Mouse (Mus musculus): ENCODE measurements at regions not wholly inside any gene's neighbourhood (a gene's known extent, or its start where the extent isn't known, plus 50 kb on each side); places are given as distances from the start of the nearest gene placed in this dataset.
A peak's percentile ranks its signal among the peaks of the same experiment; 100 is the strongest.
"Not testable (repeated sequence)": the region's sequence is repeated elsewhere in the genome, so short reads cannot be mapped to it uniquely, and the experiment has no call there.

- DNase-seq (ENCODE audit: low spot score), result no peak
Measured at GRCm38 (mm10) chr11:22573166-22573565, 61.3 kb downstream of the Tmem17 start.

DNA sequence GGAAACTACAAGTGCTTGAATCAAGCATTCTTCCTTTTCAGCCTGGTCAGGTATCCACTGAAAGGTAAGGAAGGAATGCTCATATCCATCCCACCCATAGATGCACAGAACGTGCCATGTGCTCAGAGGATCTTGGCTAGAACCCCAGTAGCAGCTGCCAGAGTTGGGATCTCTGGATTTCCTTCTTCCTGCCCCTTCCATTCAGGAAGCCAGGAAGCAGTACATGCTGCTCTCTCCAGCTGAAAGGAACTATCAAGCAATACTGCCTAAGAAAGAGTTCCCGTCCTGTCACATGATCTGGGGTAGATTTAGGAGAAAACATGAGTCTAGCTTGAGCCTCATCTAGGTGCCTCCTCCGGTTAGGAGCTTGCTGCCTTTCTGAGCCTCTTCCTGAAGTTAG lies 61.9 kb downstream of the Tmem17 start:
- DNase-seq (ENCODE audit: low spot score), result no peak

DNA sequence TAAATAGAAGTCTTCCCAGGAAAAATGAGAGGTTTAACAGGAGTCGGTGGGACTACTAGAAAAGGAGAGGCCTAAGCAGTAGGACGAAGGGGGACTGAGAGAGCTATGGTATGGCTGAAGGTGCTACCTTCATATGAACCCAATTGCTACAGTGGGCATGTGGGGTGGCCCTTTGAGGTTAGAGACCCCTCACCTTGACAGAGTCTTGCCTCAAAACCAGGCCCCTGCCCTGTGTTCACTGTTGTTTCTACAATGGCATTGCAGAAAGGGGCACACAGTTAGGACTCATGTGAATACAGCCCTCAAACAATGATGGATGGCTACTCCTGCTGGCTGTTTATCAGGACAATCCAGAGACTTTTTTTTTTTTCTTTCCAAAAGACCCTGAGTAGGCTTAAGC lies 62.6 kb downstream of the Tmem17 start:
- no peak for DNase-seq (ENCODE audit: low spot score)

GRCm38 (mm10) chr11:22584100-22584487 lies 72.2 kb downstream of the Tmem17 start:
- DNase-seq (ENCODE audit: low spot score), result peak; percentile 29

- peak; percentile 71 for DNase-seq (ENCODE audit: low spot score)
Measured at GRCm38 (mm10) chr11:22584488-22585158, 72.7 kb downstream of the Tmem17 start.

DNA sequence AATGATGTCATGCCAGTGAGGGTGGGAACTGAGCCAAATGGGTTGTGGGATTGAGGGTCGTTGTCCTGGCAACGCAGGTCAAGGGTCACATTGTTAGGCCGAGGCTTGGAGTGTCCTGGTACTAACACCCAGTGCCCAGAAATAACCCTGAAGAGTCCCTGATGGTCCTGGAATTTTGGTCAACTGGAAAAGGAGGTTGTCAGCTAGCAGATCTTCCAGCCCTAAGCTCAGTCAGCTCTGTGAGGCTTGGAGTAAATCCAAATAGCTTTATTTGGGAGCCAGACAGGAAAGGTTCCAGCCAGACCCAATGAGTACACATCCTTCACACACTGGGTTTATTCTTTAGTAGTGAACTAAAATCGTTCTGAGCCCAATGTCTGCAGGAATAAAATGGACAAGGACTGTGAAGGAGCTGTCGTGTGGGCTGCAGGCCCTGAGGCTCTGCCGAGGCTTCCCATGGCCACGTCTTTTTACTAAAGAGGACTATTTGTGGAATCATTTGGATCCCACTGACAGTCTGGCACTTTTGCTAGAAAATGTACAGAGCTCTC lies 75.9 kb downstream of the Tmem17 start:
- DNase-seq (ENCODE audit: low spot score), result peak; percentile 80

DNA sequence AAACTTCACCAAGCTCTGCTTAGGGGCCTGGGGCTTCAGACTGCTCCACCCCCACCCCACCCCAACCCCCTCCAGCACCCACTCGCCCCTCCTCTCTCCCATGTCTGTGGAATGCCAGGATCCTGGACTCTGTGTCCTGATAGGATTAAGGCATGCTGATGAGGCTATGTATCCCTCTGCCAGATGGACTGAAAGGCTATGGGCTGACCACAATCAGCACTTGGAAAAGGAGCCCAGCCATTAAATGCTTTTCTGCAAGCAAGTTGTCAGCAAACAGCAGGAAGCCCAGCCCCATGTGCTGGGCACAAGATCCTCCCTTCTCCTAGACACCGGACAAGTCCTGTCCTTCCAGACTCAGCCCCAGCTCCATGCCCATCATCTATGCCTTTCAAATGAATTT lies 76.7 kb downstream of the Tmem17 start:
- peak; percentile 35 for DNase-seq (ENCODE audit: low spot score)

DNA sequence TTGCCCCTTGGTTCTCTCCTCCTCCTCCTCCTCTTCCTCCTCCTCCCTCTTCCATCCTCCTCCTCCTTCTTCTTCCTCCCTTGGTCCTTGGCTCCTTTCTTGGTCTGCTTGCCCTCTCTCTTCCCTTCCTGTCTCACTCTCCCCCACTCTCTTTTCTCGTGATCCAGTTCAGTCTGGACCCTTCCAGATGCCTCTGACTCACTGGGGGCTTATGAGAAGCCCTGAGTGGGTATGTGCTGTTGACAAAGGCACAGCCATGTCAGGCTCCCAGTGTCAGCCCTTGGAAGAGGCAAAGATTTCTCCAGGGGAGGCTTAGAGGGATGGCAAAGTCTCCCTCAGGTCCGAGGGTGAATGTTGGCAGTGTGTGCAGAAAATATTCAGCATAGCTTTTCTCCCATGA lies 78.0 kb downstream of the Tmem17 start:
- no peak for DNase-seq (ENCODE audit: low spot score)

GRCm38 (mm10) chr11:22591050-22591449 lies 79.2 kb downstream of the Tmem17 start:
- DNase-seq (ENCODE audit: low spot score), result not testable (repeated sequence)

DNA sequence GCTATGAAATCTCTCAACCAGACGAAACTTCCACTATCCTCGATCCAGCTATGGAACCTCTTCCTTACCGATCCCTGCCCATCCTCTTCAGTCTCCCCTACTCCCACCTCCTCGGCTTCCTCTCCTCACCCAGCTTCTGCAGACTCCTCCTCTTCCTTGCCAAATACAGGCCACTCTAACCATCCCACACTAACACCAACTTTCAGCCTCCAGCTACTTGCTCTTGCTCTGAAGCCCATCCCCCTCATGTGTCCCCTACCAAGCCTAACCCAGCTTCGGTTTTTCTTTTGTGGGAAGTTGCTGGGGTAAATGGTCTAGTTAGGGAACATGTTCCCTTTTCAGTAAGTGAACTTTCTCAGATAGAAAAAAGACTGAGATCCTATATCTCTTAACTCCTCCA lies 80.8 kb downstream of the Tmem17 start:
- DNase-seq (ENCODE audit: low spot score), result no peak

- DNase-seq (ENCODE audit: low spot score), result no peak
Measured at GRCm38 (mm10) chr11:22596076-22596804, 84.4 kb downstream of the Tmem17 start.

DNA sequence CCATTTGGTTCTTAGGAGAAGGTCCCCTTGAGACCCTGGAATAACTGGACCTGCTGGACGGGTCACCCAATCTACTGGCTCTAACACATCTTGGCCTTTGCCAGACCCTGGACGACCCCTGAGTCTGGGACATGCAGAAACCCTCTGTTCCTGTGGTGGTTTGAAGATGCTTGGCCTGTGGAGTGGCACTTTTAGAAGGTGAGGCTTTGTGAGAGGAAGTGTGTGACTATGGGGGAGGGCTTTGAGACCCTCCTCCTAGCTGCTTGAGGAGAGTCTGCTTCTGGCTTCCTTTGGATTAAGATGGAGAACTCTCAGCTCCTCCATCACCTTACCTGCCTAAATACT lies 84.9 kb downstream of the Tmem17 start:
- no peak for DNase-seq (ENCODE audit: low spot score)

DNA sequence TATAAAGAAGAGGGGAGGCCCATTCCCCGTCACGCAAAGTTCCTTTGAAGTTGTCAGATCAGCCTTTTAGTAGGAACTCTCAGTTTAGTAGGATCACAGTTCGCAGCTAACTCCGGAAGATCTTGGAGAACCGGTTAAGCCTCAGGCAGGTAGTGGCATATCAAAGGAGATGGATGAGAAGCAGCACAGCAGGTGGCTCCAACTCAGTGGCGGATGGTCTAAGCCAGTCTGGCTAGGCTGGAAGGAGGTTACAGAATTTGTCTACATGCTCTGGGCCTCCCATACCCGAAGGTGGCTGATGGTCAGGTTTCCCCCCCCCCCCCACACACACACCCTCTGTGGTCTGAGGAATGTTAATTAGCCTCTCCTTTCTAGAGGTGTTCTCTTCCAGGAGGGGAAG lies 88.5 kb downstream of the Tmem17 start:
- DNase-seq (ENCODE audit: low spot score), result no peak

DNA sequence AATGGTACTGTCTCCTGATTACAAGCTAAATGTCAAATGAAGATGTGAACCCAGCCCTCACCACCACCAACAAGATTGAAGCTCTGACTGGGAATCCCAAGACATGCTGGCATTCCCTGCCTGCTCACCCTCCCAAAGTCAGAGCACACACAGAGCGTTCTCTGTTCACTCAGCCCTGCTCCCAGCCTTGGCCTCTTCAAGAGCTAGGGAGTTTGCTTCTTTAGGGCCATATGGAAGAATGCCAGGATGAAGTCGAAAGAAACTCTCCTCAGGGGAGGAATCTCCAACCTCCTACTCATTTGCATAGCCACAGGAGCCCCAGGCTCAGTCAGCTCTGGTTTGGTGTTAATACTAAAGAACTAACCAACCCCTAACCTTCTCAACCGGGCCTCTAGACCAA lies 90.1 kb downstream of the Tmem17 start:
- no peak for DNase-seq (ENCODE audit: low spot score)

DNA sequence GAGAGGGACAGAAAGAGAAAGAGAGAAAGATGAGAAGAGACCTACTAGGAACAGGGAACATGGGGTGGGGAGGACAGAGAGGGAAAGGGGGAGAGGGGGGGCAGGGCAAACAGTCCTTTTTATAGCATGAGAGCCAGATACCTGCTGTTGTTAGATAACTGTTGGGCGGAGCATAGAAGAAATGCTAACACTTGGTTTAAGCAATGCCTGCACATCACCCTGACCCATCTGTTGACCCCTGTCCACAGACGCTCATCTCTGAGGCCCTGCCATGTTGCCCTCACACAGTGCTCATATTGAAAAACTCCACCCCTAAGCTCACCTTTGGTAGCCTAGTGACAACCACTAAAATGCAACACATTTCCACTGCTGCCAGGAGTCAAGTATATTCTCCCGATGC lies 90.7 kb downstream of the Tmem17 start:
- DNase-seq (ENCODE audit: low spot score), result no peak

DNA sequence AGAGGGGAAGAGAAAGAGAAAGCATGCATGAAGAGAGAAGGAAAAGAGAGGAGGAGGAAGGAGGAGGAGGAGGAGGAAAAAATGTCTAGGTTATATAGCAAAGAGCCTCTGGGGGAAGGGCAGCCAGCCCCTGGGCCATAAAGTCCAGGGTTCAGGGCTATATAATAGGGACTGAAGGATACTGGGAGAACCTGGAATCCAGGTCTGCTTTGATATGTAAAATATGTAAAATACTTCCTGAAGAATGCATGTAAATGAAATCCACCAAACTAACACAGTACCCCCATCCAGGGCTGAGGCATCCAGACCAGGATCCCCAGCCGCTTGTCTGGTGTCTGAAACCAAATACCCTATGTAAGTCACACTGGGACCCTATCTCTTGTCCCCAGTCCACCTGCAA lies 91.5 kb downstream of the Tmem17 start:
- no peak for DNase-seq (ENCODE audit: low spot score)

DNA sequence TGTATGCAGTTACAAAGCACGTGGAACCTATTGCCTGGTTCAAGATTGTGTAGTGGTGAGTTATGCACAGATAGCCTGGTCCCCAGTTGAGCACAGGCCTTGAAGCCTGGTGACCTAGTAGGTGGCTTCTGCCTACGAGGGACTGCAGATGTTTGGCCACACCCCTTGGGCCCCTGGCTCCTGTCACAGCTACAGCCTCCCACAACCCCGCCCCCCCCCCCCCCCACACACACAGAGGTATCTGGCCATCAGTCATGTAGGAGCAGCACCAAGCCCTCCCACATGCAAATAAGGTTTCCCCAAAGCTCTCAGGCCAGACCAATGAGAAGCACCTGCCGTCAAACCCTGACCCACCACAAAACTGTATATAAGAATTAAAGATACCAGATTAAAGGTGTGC lies 94.5 kb downstream of the Tmem17 start:
- DNase-seq (ENCODE audit: low spot score), result no peak

DNA sequence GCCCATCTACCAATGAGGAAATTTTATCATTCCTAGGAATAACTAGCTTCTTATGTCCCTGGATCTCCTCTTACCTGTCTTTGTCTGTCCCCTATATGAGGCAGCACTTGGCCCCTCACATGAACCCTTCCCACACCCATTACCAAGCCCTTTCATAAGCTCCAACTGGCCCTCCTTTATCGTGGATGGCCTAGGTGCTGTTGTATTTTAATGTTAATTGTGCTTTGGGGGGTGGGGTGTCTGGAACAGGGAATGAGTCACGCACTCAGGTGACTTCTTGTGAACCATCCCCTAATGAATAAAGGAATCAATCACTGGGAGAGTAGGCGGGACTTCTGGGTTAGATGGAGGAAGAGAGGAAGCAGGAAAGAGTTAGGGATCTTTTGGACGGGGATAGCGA lies 95.8 kb downstream of the Tmem17 start:
- no peak for DNase-seq (ENCODE audit: low spot score)

DNA sequence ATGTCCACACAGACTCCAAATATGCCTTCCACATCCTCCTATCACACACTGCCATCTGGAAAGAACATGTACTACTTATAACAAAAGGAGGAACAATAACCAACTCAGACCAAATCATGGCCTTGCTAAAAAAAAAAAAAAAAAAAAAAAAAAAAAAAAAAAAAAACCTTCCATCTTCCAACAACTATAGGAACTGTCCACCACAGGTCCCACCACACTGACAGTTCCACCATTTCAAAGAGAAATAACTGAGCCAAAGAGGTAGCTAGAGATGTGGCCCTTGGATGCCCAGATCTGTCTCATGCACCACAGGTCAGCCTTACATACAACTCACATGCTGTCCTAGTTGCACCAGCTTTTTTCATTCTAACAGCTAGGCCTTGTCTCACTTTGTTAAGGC lies 97.1 kb downstream of the Tmem17 start:
- DNase-seq (ENCODE audit: low spot score), result no peak

DNA sequence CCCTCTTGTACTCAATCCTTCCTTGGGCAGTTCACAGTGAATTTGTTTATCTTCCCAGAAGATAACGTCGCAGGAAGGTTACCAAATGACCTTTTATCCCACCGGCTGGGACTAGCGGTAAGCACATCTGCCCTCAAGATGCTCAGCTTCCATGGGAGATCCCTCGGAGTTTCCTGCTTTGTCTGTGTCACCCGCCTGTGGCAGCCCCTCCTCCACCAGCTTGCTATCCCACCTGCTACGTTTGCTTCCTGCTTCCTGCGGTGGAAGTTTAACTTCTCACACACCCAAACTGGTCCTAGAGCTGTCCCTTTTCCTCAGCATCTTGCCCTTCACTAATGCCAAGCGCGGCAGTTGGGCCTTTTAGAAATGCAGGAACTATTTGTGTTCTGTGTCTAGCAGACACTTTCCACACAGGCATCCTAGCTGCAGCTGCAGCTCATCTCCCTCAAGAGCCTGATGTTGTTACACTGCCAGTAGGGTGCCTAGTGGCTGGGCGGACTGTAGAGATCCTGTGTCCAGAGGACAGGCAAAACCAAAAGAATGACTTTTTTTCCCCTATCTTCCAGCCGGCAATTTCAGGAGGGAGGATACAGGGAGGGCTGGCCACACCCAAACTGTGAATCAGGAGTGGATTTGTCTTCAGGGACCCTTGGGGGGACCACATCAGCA lies 98.7 kb downstream of the Tmem17 start:
- peak; percentile 51 for DNase-seq (ENCODE audit: low spot score)

DNA sequence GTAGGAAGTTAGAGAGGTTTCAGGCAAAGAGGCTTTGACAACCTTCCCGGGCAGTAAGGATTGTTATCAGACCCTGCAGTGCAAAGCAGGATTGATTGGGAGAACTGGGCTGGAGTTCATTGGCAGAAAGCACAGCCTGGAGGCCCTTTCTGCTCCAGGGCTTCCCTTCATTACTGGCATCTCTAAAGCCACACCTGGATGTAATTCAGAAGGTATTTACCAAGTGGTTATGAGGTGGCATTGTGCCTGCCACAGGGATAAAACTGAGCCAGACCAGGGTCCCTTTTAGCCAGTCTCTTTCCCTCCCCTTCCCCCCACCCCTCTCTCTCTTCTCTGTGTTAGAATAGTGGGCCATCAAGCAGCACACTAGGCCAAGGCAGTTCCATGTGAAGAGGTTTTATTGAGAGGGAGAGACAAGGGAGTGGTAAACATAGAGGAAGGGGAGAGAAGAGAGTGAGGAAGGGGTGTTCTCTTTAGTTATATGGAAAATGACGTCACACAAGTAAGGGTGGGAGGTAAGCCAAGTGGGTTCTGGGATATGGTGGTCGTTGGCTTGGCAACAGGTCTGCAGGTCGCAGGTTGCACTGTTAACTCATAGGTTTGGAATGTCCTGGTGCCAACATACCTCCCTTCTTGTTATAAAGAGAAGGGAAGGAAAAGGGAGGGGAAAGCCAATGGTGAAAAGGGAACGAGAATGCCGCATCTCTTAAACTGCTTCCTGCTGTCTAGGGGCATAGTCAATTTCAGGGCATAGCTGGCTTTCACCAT lies 99.4 kb downstream of the Tmem17 start:
- DNase-seq (ENCODE audit: low spot score), result no peak

- DNase-seq (ENCODE audit: low spot score), result no peak
Measured at GRCm38 (mm10) chr11:22613500-22613899, 101.6 kb downstream of the Tmem17 start.

Measured in embryo, embryonic 10 days (tissue).